Mouse (Mus musculus): ENCODE measurements around the gene Zbtb46. TPM values are rescaled to one million over a fixed set of nuclear protein-coding genes. Genes with fewer than 3 reads are reported as not detected.

Gene Zbtb46
- total RNA-seq, 4 experiments from 2014 or later = 14.0 to 25.1 (median 17.7) TPM

DNA sequence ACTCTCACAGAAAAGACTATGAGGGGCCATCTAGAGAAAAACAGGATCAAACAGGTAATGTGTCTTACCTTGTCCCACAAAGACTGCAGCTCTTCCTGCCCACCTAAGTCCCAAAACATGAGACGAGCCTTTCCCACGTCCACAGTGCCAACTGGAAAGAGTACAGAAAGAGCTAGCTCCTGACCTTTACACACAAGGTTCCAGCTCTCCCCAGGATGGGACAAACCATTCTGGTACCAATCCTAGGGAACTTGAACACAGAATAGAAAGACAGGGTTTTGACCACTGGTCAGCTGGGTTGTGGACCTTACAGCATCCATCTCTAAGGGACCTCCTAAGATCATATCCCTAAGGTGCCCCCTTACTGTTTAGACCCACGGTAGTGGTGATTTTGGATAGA is 95.3 kb downstream of the Zbtb46 start:
- no peak for DNase-seq

DNA sequence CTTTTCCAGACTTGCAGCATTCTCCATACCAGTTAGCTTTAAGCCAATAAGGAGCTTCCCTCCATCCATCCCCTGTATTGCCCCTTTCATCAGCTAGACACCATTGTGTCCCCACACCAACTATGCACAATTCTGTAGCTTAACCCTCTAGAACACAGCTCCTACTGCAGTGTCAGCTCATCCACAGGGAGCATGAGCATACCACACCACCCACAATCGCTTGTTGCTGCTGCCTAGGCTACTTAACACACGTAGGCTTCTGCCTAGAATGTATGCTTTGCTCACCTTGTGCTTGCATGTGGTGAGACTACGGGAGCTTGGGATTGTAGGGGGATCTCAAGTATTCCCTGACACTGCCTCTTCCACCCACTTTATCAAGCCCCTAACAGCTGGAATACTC is 102.4 kb downstream of the Zbtb46 start:
- no peak for DNase-seq

DNA sequence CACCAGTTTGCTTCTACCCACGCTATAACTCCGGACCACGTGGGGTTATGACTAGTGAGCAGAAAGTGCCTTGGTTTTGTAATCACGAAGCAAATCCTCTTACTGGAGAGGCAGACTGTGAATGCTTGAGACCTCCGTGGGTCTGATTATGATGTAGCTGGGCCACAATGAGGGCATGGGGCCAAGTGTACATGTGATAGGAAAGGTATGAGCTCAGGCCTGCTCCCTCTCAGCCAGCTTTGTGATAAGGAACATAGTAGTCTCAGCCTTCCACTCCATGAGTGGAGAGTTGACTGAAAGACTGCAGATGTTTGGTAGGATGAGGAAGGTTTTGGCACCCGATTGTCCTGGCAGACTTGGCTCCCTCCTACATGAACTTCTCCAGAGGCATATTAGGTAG is 116.5 kb downstream of the Zbtb46 start:
- no peak for DNase-seq

DNA sequence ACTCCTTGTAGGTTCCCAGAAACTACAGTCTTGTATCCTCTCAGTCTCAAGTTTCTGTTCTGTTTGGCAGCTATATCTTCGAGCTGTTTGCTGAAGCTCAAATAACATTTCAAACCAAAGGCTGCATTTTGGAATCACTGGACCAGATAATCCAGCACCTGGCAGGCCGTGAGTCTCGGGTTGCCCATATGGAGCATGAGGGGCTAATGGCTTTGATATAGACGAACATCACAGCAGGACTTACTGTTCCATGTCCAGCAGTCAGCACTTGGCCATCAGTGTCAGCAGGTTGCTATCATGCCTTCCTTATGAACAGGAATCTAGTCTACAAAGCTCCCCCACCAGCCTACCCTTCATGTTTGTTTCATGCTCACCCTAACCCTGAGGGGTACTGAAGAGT is 118.8 kb downstream of the Zbtb46 start:
- no peak for DNase-seq

Other genes starting within 250 kb of the Zbtb46 start
- 1 to 10 TPM in 1 of 4 experiments, under 1 TPM in 3; 0.42 to 1.0 (median 0.67) TPM for gene Srms, start 246.2 kb downstream of the Zbtb46 start, total RNA-seq (2022)
- under 1 TPM in 3 of 4 experiments, not detected in 1; 0.49 to 0.83 (median 0.58) TPM for gene Fndc11, start 239.4 kb downstream of the Zbtb46 start, total RNA-seq (2022)
- 10 to 100 TPM; 18.8 to 32.4 (median 24.6) TPM for gene Helz2, start 217.4 kb downstream of the Zbtb46 start, total RNA-seq (2022)
- 10 to 100 TPM; 16.0 to 21.6 (median 18.6) TPM for gene Gmeb2, start 171.4 kb downstream of the Zbtb46 start, total RNA-seq (2022)
- gene Stmn3, start 144.9 kb downstream of the Zbtb46 start, total RNA-seq (2022) = 10 to 100 TPM; 18.1 to 31.5 (median 20.7) TPM
- 10 to 100 TPM; 26.4 to 74.8 (median 44.5) TPM for gene Rtel1, start 139.7 kb downstream of the Zbtb46 start, total RNA-seq (2022)
- 10 to 100 TPM; 49.1 to 76.4 (median 55.7) TPM for gene Zgpat, start 94.5 kb downstream of the Zbtb46 start, total RNA-seq (2022)
- gene Arfrp1, start 94.0 kb downstream of the Zbtb46 start, total RNA-seq (2022) = 10 to 100 TPM; 42.4 to 63.8 (median 57.7) TPM
- gene Lime1, start 79.3 kb downstream of the Zbtb46 start, total RNA-seq (2022) = 10 to 100 TPM; 17.2 to 37.4 (median 22.9) TPM
- not detected for gene Abhd16b, start 33.8 kb upstream of the Zbtb46 start, total RNA-seq (2022)
- 100 to 1,000 TPM; 117 to 138 (median 127) TPM for gene Tpd52l2, start 37.7 kb upstream of the Zbtb46 start, total RNA-seq (2022)
- gene Dnajc5, start 61.1 kb upstream of the Zbtb46 start, total RNA-seq (2022) = 100 to 1,000 TPM; 105 to 115 (median 108) TPM
- 100 to 1,000 TPM in 3 of 4 experiments, 10 to 100 TPM in 1; 94.3 to 171 (median 118) TPM for gene Uckl1, start 125.5 kb upstream of the Zbtb46 start, total RNA-seq (2022)
- gene Prpf6, start 132.4 kb upstream of the Zbtb46 start, total RNA-seq (2022) = 10 to 100 TPM; 69.0 to 85.2 (median 76.4) TPM
- gene Zfp512b, start 133.4 kb upstream of the Zbtb46 start, total RNA-seq (2022) = 100 to 1,000 TPM in 2 of 4 experiments, 10 to 100 TPM in 2; 52.3 to 113 (median 89.3) TPM
- 10 to 100 TPM; 16.1 to 33.3 (median 21.8) TPM for gene Samd10, start 139.8 kb upstream of the Zbtb46 start, total RNA-seq (2022)
- gene Gm29797, start 197.6 kb upstream of the Zbtb46 start, total RNA-seq (2022) = under 1 TPM in 1 of 4 experiments, not detected in 3; 0.38 TPM
- 10 to 100 TPM; 19.1 to 36.7 (median 32.9) TPM for gene Sox18, start 212.2 kb upstream of the Zbtb46 start, total RNA-seq (2022)
- 10 to 100 TPM in 2 of 4 experiments, 1 to 10 TPM in 2; 6.6 to 16.4 (median 11.4) TPM for gene Tcea2, start 220.9 kb upstream of the Zbtb46 start, total RNA-seq (2022)
- gene Rgs19, start 234.6 kb upstream of the Zbtb46 start, total RNA-seq (2022) = 10 to 100 TPM; 23.7 to 26.0 (median 25.3) TPM
- gene Lkaaear1, start 239.0 kb upstream of the Zbtb46 start, total RNA-seq (2022) = not detected

Data from adrenal gland, adult 8-10 months (tissue).